Mouse (Mus musculus) brain, embryonic 14.5 days (tissue): Measurements from ENCODE around the gene Atg4d.

Source experiments
- CTCF ChIP-seq: fragments of 200-500 bp; IDR thresholded peaks from 2 replicates; pipeline ENCODE4 v1.5.1; 2012; ENCODE audit warnings: inconsistent platforms, mild to moderate bottlenecking, moderate library complexity, borderline replicate concordance; ENCODE audit not compliant: insufficient read depth, insufficient read length; ENCODE audit errors: extremely low read depth
- POLR2A ChIP-seq: fragments of 200-500 bp; IDR thresholded peaks from 2 replicates; pipeline ENCODE4 v1.6.1; 2012; ENCODE audit warnings: mild to moderate bottlenecking, inconsistent platforms, borderline replicate concordance; ENCODE audit not compliant: poor library complexity, insufficient read depth, insufficient read length, severe bottlenecking; ENCODE audit errors: extremely low read depth

DNA sequence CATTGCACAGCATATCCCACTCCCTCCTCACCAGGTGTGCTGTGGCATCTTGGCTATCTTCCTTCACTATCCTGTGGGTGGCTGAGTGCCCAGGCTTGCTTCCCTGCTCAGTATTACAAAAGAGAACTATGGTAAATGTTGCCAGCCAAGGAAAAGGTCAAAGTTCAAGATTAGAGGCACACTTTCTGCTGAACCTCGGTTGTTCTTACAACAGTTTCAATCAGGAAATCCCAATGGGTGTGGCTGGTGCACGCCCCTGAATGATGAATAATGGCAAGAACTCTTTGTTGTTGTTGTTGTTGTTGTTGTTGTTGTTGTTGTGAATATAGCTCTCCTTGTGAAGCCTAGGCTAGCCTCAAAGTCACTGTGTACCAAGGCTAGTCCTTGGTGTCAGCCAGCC lies 3.3 kb upstream of the Atg4d start:
- no peak for TF ChIP-seq POLR2A
- TF ChIP-seq CTCF, result no peak
